Mouse (Mus musculus) embryonic facial prominence, embryonic 11.5 days (tissue): ENCODE results near the gene Icam1. TPM values are rescaled to one million over a fixed set of nuclear protein-coding genes. Genes with fewer than 3 reads are reported as not detected.

ENCODE experiments used
- ATAC-seq: fragments of 200-750 bp; cut with Nextera tagmentation; replicated peaks from 2 replicates; pipeline ENCODE4 v1.8.0; 2017; ENCODE audit warnings: low read depth; ENCODE audit not compliant: insufficient number of reproducible peaks, low FRiP score, low TSS enrichment
- DNase-seq: peaks from one replicate; pipeline ENCODE4 v3.0.0-alpha.2; 2015; ENCODE audit warnings: low spot score
- H3K27ac ChIP-seq: fragments of 300-500 bp; sonication (generic); replicated peaks from 2 replicates; pipeline ENCODE4 v1.5.1; 2014; ENCODE audit warnings: mild to moderate bottlenecking, low read depth, low read length, control low read depth
- H3K27me3 ChIP-seq: fragments of 300-500 bp; sonication (generic); 2 replicates; pipeline ENCODE4 v1.6.1; 2014; ENCODE audit warnings: mild to moderate bottlenecking, low read length, moderate library complexity, mixed read lengths; ENCODE audit not compliant: control insufficient read depth, insufficient read depth
- H3K36me3 ChIP-seq: fragments of 300-500 bp; sonication (generic); replicated peaks from 2 replicates; pipeline ENCODE4 v1.6.1; 2014; ENCODE audit warnings: low read depth, mild to moderate bottlenecking, low read length, moderate library complexity, mixed read lengths; ENCODE audit not compliant: control insufficient read depth, insufficient read depth
- H3K4me1 ChIP-seq: fragments of 300-500 bp; sonication (generic); 2 replicates; pipeline ENCODE4 v1.6.1; 2014; ENCODE audit warnings: low read length, mixed read lengths; ENCODE audit not compliant: control insufficient read depth, insufficient read depth
- H3K4me2 ChIP-seq: fragments of 300-500 bp; sonication (generic); 2 replicates; pipeline ENCODE4 v1.6.1; 2014; ENCODE audit warnings: low read depth, mild to moderate bottlenecking, control low read depth, low read length, moderate library complexity
- H3K4me3 ChIP-seq: fragments of 300-500 bp; sonication (generic); 2 replicates; pipeline ENCODE4 v1.5.1; 2014; ENCODE audit warnings: low read depth, low read length, control low read depth
- H3K9ac ChIP-seq: fragments of 300-500 bp; sonication (generic); replicated peaks from 2 replicates; pipeline ENCODE4 v1.6.1; 2014; ENCODE audit warnings: mild to moderate bottlenecking, control low read depth, low read length
- H3K9me3 ChIP-seq: fragments of 300-500 bp; sonication (generic); replicated peaks from 2 replicates; pipeline ENCODE4 v1.6.1; 2016; ENCODE audit warnings: mild to moderate bottlenecking, low read length, inconsistent platforms, mixed read lengths; ENCODE audit not compliant: control insufficient read depth
- WGBS: fragments of 180-500 bp; shearing (Covaris S2); extraction: QIAGEN DNeasy Blood & Tissue Kit; methylation state at CpG from one replicate; pipeline ENCODE4 v1.1.7; 2014; 5-methylcytosine and 5-hydroxymethylcytosine counted together
- microRNA counts: library from miRNA; unstranded; fragments of <30 nt; microRNA quantifications from one replicate; lab custom pipeline; 2016
- microRNA-seq: library from miRNA; unstranded; fragments of <30 nt; microRNA quantifications from one replicate; pipeline ENCODE4, GENCODE M21; 2016; ENCODE audit warnings: borderline number of aligned reads
- polyA plus RNA-seq: library from polyadenylated mRNA; unstranded; fragments of >200 nt; fragmentation: Nextera tagmentation; extraction: Ambion mirVana; gene quantifications from 2 replicates; pipeline ENCODE4 v1.2.1, GENCODE M21; 2014

Gene Icam1
- polyA plus RNA-seq, 1 experiment from 2014 or later: 4.5 TPM

GRCm38 (mm10) chr9:21075625-21076024 lies 59.8 kb downstream of the Icam1 start:
- no peak for ATAC-seq
- no peaks in the 10 kb centered on the region for H3K9me3 ChIP-seq
- WGBS: 86% methylated on average over 3 of the region's 3 CpGs

More at GRCm38 (mm10) chr9:21075625-21076024, 59.8 kb downstream of the Icam1 start:
- Histone ChIP-seq H3K36me3 (peaks cover 29% of the 10 kb centered on the region), H3K27me3 (no peaks in the 10 kb centered on the region), H3K4me3 (no peak overlapping the region), H3K4me2 (no peak overlapping the region), H3K4me1 (no peaks in the 10 kb centered on the region), H3K27ac (no peak overlapping the region), H3K9ac (no peak overlapping the region)
- DNase-seq: no peak

MicroRNA genes within 50 kb of the gene (microRNA counts, 519-probe panel; counts per million panel counts)
- microRNA mmu-miR-1900 (lab: Ali Mortazavi, UCI): 3,678 counts per million, percentile 54 among the panel's probes with 10 or more counts

Small RNA genes within 50 kb of the gene (microRNA-seq; reads per million reads assigned to microRNA genes)
- gene Mir1900 (not detected), gene Mir7082 (not detected)

Other genes starting within 250 kb of the Icam1 start
- 0.14 and 0.21 TPM in 2 replicates for gene Col5a3, start 200.9 kb upstream of the Icam1 start, polyA plus RNA-seq
- not detected in 2 replicates for gene Rdh8, start 197.5 kb upstream of the Icam1 start, polyA plus RNA-seq
- 0.64 and 1.1 TPM in 2 replicates for gene A230050P20Rik, start 147.3 kb upstream of the Icam1 start, polyA plus RNA-seq
- gene Angptl6, start 136.3 kb upstream of the Icam1 start, polyA plus RNA-seq: 1.6 and 3.2 TPM in 2 replicates
- 64.3 and 65.0 TPM in 2 replicates for gene Ppan, start 127.8 kb upstream of the Icam1 start, polyA plus RNA-seq
- 352 TPM in 2 replicates for gene Eif3g, start 117.4 kb upstream of the Icam1 start, polyA plus RNA-seq
- 82.0 and 88.1 TPM in 2 replicates for gene Dnmt1, start 56.1 kb upstream of the Icam1 start, polyA plus RNA-seq
- 37.5 and 43.6 TPM in 2 replicates for gene S1pr2, start 39.2 kb upstream of the Icam1 start, polyA plus RNA-seq
- gene Mrpl4, start 13.2 kb upstream of the Icam1 start, polyA plus RNA-seq: 139 and 147 TPM in 2 replicates
- gene Icam4, start 13.4 kb downstream of the Icam1 start, polyA plus RNA-seq: 5.6 and 6.1 TPM in 2 replicates
- gene Icam5, start 16.1 kb downstream of the Icam1 start, polyA plus RNA-seq: not detected in 2 replicates
- gene Zglp1, start 51.1 kb downstream of the Icam1 start, polyA plus RNA-seq: 0.80 and 2.2 TPM in 2 replicates
- gene Gm49373, start 57.1 kb downstream of the Icam1 start, polyA plus RNA-seq: 0.36 and 0.58 TPM in 2 replicates
- 44.7 and 52.1 TPM in 2 replicates for gene Fdx1l, start 57.6 kb downstream of the Icam1 start, polyA plus RNA-seq
- 2.0 and 2.3 TPM in 2 replicates for gene Gm38431, start 76.0 kb downstream of the Icam1 start, polyA plus RNA-seq
- 63.1 and 70.3 TPM in 2 replicates for gene Raver1, start 76.0 kb downstream of the Icam1 start, polyA plus RNA-seq
- gene Tyk2, start 115.3 kb downstream of the Icam1 start, polyA plus RNA-seq: 5.4 and 7.1 TPM in 2 replicates
- gene Cdc37, start 134.0 kb downstream of the Icam1 start, polyA plus RNA-seq: 371 and 374 TPM in 2 replicates
- 3.8 and 4.7 TPM in 2 replicates for gene Pde4a, start 149.7 kb downstream of the Icam1 start, polyA plus RNA-seq
- 23.2 and 27.1 TPM in 2 replicates for gene Keap1, start 223.4 kb downstream of the Icam1 start, polyA plus RNA-seq
- 0.08 and 0.21 TPM in 2 replicates for gene S1pr5, start 232.5 kb downstream of the Icam1 start, polyA plus RNA-seq
- gene Atg4d, start 249.3 kb downstream of the Icam1 start, polyA plus RNA-seq: 28.5 and 31.1 TPM in 2 replicates